Mouse (Mus musculus) testis, adult 2 months (tissue): ENCODE results near the gene Kbtbd12.

Source experiments
- CTCF ChIP-seq: fragments of 200-500 bp; IDR thresholded peaks from 2 replicates; pipeline ENCODE4 v1.5.1; 2012; ENCODE audit warnings: low read depth, mild to moderate bottlenecking, inconsistent platforms, low read length, moderate library complexity; ENCODE audit not compliant: control insufficient read depth, insufficient read depth, insufficient replicate concordance
- POLR2A ChIP-seq: fragments of 200-500 bp; IDR thresholded peaks from 2 replicates; pipeline ENCODE4 v1.6.1; 2012; ENCODE audit warnings: low read depth, mild to moderate bottlenecking, inconsistent platforms, low read length, moderate library complexity; ENCODE audit not compliant: control insufficient read depth

- TF ChIP-seq POLR2A (no peak), CTCF (no peak)
Observed at GRCm38 (mm10) chr6:88583950-88584349, 53.8 kb downstream of the Kbtbd12 start.
